Mouse (Mus musculus) left cerebral cortex, postnatal 25 days (tissue): ENCODE results near the gene Upf2. TPM values are rescaled to one million over a fixed set of nuclear protein-coding genes. Genes with fewer than 3 reads are reported as not detected.
"Not testable (repeated sequence)": the region's sequence is repeated elsewhere in the genome, so short reads cannot be mapped to it uniquely, and the experiment has no call there.

Source experiments
- DNase-seq, 2 experiments: peaks; one replicate each; pipeline ENCODE4 v3.0.0; 2022; ENCODE audit warnings: low spot score in 2 of 2, mixed read lengths in 1 of 2
- intact Hi-C: fragments of 180-260 bp; cut with DNase I; formaldehyde crosslinking; loops from one replicate; pipeline ENCODE4 v1.15.1; 2025
- total RNA-seq, 2 experiments: library from RNA; stranded (reverse); gene quantifications; 2 replicates each; pipeline ENCODE4 v1.2.3; 2021

Gene Upf2
- total RNA-seq, 2 experiments from 2014 or later: 32.2 to 38.0 TPM

- intact Hi-C loops: no loop called here
Measured at GRCm38 (mm10) chr2:6056518-6056917, 105.2 kb downstream of the Upf2 start.

GRCm38 (mm10) chr2:6059291-6059690, 108.0 kb downstream of the Upf2 start:
- DNase-seq: no peak
- intact Hi-C loops: no loop called here

More at GRCm38 (mm10) chr2:6056518-6056917, 105.2 kb downstream of the Upf2 start:
- DNase-seq: no peak

- DNase-seq: no peak
- intact Hi-C loops: no loop called here
Measured at GRCm38 (mm10) chr2:6060071-6060804, 109.0 kb downstream of the Upf2 start.

- intact Hi-C loops: no loop called here
Measured at GRCm38 (mm10) chr2:6067341-6067740, 116.1 kb downstream of the Upf2 start.

GRCm38 (mm10) chr2:6070925-6071324, 119.7 kb downstream of the Upf2 start:
- intact Hi-C loops: no loop called here
- DNase-seq: no peak

More at GRCm38 (mm10) chr2:6067341-6067740, 116.1 kb downstream of the Upf2 start:
- DNase-seq: no peak

GRCm38 (mm10) chr2:6071598-6072440, 120.5 kb downstream of the Upf2 start:
- DNase-seq: no peak
- intact Hi-C loops: no loop called here

- DNase-seq: no peak
- intact Hi-C loops: no loop called here
Measured at GRCm38 (mm10) chr2:6072685-6073260, 121.5 kb downstream of the Upf2 start.

GRCm38 (mm10) chr2:6074891-6075529, 123.7 kb downstream of the Upf2 start:
- intact Hi-C loops: no loop called here
- DNase-seq: no peak

GRCm38 (mm10) chr2:6075530-6075896, 124.2 kb downstream of the Upf2 start:
- DNase-seq: no peak
- intact Hi-C loops: no loop called here

GRCm38 (mm10) chr2:6080037-6080436, 128.8 kb downstream of the Upf2 start:
- intact Hi-C loops: no loop called here
- DNase-seq: no peak

- no peak for DNase-seq
- intact Hi-C loops: no loop called here
Measured at GRCm38 (mm10) chr2:6081108-6081507, 129.8 kb downstream of the Upf2 start.

- intact Hi-C loops: no loop called here
- peak in 1 of 2 experiments; percentile 18 for DNase-seq
Measured at GRCm38 (mm10) chr2:6082615-6083014, 131.3 kb downstream of the Upf2 start.

GRCm38 (mm10) chr2:6083696-6084095, 132.4 kb downstream of the Upf2 start:
- DNase-seq: no peak

GRCm38 (mm10) chr2:6085622-6086530, 134.6 kb downstream of the Upf2 start:
- DNase-seq: no peak
- intact Hi-C loops: no loop called here

More at GRCm38 (mm10) chr2:6083696-6084095, 132.4 kb downstream of the Upf2 start:
- intact Hi-C loops: no loop called here

- DNase-seq: no peak
- intact Hi-C loops: no loop called here
Measured at GRCm38 (mm10) chr2:6087151-6087550, 135.9 kb downstream of the Upf2 start.

GRCm38 (mm10) chr2:6089941-6090340, 138.7 kb downstream of the Upf2 start:
- DNase-seq, intact Hi-C loops: not testable (repeated sequence)

- DNase-seq: no peak
- intact Hi-C loops: no loop called here
Measured at GRCm38 (mm10) chr2:6097113-6097716, 145.9 kb downstream of the Upf2 start.

GRCm38 (mm10) chr2:6098924-6099323, 147.7 kb downstream of the Upf2 start:
- intact Hi-C loops: no loop called here

GRCm38 (mm10) chr2:6099443-6099842, 148.2 kb downstream of the Upf2 start:
- intact Hi-C loops: no loop called here
- DNase-seq: no peak

More at GRCm38 (mm10) chr2:6098924-6099323, 147.7 kb downstream of the Upf2 start:
- no peak for DNase-seq
